Mouse (Mus musculus) CH12.LX (cell line): Measurements from ENCODE around the gene Capg. TPM values are rescaled to one million over a fixed set of nuclear protein-coding genes. Genes with fewer than 3 reads are reported as not detected.
A peak's percentile ranks its signal among the peaks of the same experiment; 100 is the strongest.

Source experiments
- DNase-seq: peaks from one replicate; pipeline ENCODE4 v3.0.0-alpha.2; 2013; ENCODE audit errors: extremely low read depth
- H3K27ac ChIP-seq: 2 replicates; pipeline ENCODE4 v1.5.1; 2012; ENCODE audit warnings: low read depth, mild to moderate bottlenecking, control low read depth, moderate library complexity; ENCODE audit not compliant: insufficient read depth
- H3K27me3 ChIP-seq: replicated peaks from 2 replicates; pipeline ENCODE3; 2012; ENCODE audit warnings: inconsistent platforms
- H3K36me3 ChIP-seq, 2 experiments: replicated peaks in 1 of 2; 2 replicates each; pipeline versions ENCODE3 to v1.6.1; 2012; ENCODE audit warnings: inconsistent platforms in 1 of 2, low read length in 1 of 2, mild to moderate bottlenecking in 1 of 2, mixed read lengths in 1 of 2, moderate library complexity in 1 of 2; ENCODE audit not compliant: control insufficient read depth in 1 of 2, insufficient read depth in 1 of 2
- H3K4me1 ChIP-seq, 2 experiments: 2 replicates each; pipeline ENCODE4 v1.6.1; 2012; ENCODE audit warnings: inconsistent platforms in 1 of 2, moderate library complexity in 1 of 2; ENCODE audit not compliant: insufficient read depth in 2 of 2, control insufficient read depth in 1 of 2
- H3K4me2 ChIP-seq: 2 replicates; pipeline ENCODE4 v1.6.1; 2012; ENCODE audit warnings: low read depth, mild to moderate bottlenecking, control low read depth; ENCODE audit not compliant: poor library complexity, insufficient read depth, severe bottlenecking
- H3K4me3 ChIP-seq, 3 experiments: fragments of 150-350 bp in 1 of 3; sonication (generic) in 1 of 3; replicated peaks in 1 of 3; 2 replicates each; pipeline versions ENCODE3 to v1.5.1; 2011 to 2012; ENCODE audit warnings: low read depth in 2 of 3, low read length in 2 of 3, mild to moderate bottlenecking in 2 of 3, moderate library complexity in 2 of 3, control low read depth in 1 of 3, improper control_type of control experiment in 1 of 3, inconsistent platforms in 1 of 3, mixed read lengths in 1 of 3; ENCODE audit not compliant: poor library complexity in 1 of 3
- H3K79me2 ChIP-seq: replicated peaks from 2 replicates; pipeline ENCODE4 v1.6.1; 2012; ENCODE audit warnings: mild to moderate bottlenecking, moderate library complexity; ENCODE audit not compliant: control insufficient read depth, poor library complexity, insufficient read depth, severe bottlenecking; ENCODE audit errors: extremely low read depth
- H3K9ac ChIP-seq: 2 replicates; pipeline ENCODE4 v1.6.1; 2012; ENCODE audit warnings: low read depth, mild to moderate bottlenecking, control low read depth, moderate library complexity; ENCODE audit not compliant: insufficient read depth
- H3K9me3 ChIP-seq: replicated peaks from 2 replicates; pipeline ENCODE3; 2012; ENCODE audit warnings: low read length, inconsistent platforms, mixed read lengths
- CHD1 ChIP-seq: IDR thresholded peaks from 2 replicates; pipeline ENCODE4 v1.6.1; 2012; ENCODE audit warnings: low read depth, low read length, improper control_type of control experiment, inconsistent platforms
- E2F4 ChIP-seq: IDR thresholded peaks from 2 replicates; pipeline ENCODE4 v1.6.1; 2011; ENCODE audit warnings: low read depth, low read length, improper control_type of control experiment; ENCODE audit not compliant: insufficient replicate concordance
- ELF1 ChIP-seq: IDR thresholded peaks from 2 replicates; pipeline ENCODE4 v1.6.1; 2014; ENCODE audit warnings: low read depth, mild to moderate bottlenecking, inconsistent platforms, low read length, improper control_type of control experiment
- EP300 ChIP-seq: IDR thresholded peaks from 2 replicates; pipeline ENCODE4 v1.6.1; 2011; ENCODE audit warnings: low read length, improper control_type of control experiment
- ETS1 ChIP-seq: conservative IDR thresholded peaks from 2 replicates; pipeline ENCODE4 v1.6.1; 2012; ENCODE audit warnings: low read depth, mild to moderate bottlenecking, inconsistent platforms, low read length, improper control_type of control experiment, moderate library complexity
- IRF4 ChIP-seq: IDR thresholded peaks from 2 replicates; pipeline ENCODE4 v1.6.1; 2014; ENCODE audit warnings: low read depth, mild to moderate bottlenecking, inconsistent platforms, low read length, improper control_type of control experiment
- JUN ChIP-seq: IDR thresholded peaks from 2 replicates; pipeline ENCODE4 v1.6.1; 2011; ENCODE audit warnings: low read depth, mild to moderate bottlenecking, low read length, improper control_type of control experiment, moderate library complexity; ENCODE audit not compliant: insufficient read depth
- JUND ChIP-seq: conservative IDR thresholded peaks from 2 replicates; pipeline ENCODE4 v1.6.1; 2011; ENCODE audit warnings: low read depth, low read length, improper control_type of control experiment
- MAX ChIP-seq: IDR thresholded peaks from 2 replicates; pipeline ENCODE4 v1.6.1; 2011; ENCODE audit warnings: low read length, improper control_type of control experiment
- MAZ ChIP-seq: IDR thresholded peaks from 2 replicates; pipeline ENCODE4 v1.6.1; 2012; ENCODE audit warnings: low read depth, mild to moderate bottlenecking, inconsistent platforms, low read length, improper control_type of control experiment, moderate library complexity
- MXI1 ChIP-seq: IDR thresholded peaks from 2 replicates; pipeline ENCODE4 v1.6.1; 2011; ENCODE audit warnings: mild to moderate bottlenecking, low read depth, low read length, improper control_type of control experiment
- MYC ChIP-seq: IDR thresholded peaks from 2 replicates; pipeline ENCODE4 v1.6.1; 2011; ENCODE audit warnings: low read depth, mild to moderate bottlenecking, improper control_type of control experiment, low read length
- NELFE ChIP-seq: IDR thresholded peaks from 2 replicates; pipeline ENCODE4 v1.6.1; 2011; ENCODE audit warnings: low read depth, low read length, improper control_type of control experiment
- NRF1 ChIP-seq: IDR thresholded peaks from 2 replicates; pipeline ENCODE4 v1.6.1; 2014; ENCODE audit warnings: low read depth, mild to moderate bottlenecking, inconsistent platforms, low read length, improper control_type of control experiment, moderate library complexity
- POLR2AphosphoS2 ChIP-seq: IDR thresholded peaks from 2 replicates; pipeline ENCODE4 v1.6.1; 2011; ENCODE audit warnings: low read depth, low read length, improper control_type of control experiment
- RAD21 ChIP-seq: IDR thresholded peaks from 2 replicates; pipeline ENCODE4 v1.6.1; 2011; ENCODE audit warnings: low read depth, mild to moderate bottlenecking, low read length, improper control_type of control experiment, moderate library complexity
- RCOR1 ChIP-seq: conservative IDR thresholded peaks from 2 replicates; pipeline ENCODE4 v1.6.1; 2012; ENCODE audit warnings: low read depth, mild to moderate bottlenecking, inconsistent platforms, low read length, improper control_type of control experiment
- SIN3A ChIP-seq: IDR thresholded peaks from 2 replicates; pipeline ENCODE4 v1.6.1; 2012; ENCODE audit warnings: low read length, improper control_type of control experiment, inconsistent platforms
- TCF12 ChIP-seq: IDR thresholded peaks from 2 replicates; pipeline ENCODE4 v1.6.1; 2014; ENCODE audit warnings: low read depth, mild to moderate bottlenecking, inconsistent platforms, low read length, improper control_type of control experiment
- UBTF ChIP-seq: IDR thresholded peaks from 2 replicates; pipeline ENCODE4 v1.6.1; 2012; ENCODE audit warnings: low read depth, mild to moderate bottlenecking, inconsistent platforms, low read length, improper control_type of control experiment, moderate library complexity
- ZC3H11A ChIP-seq: IDR thresholded peaks from 2 replicates; pipeline ENCODE4 v1.6.1; 2012; ENCODE audit warnings: low read depth, mild to moderate bottlenecking, inconsistent platforms, low read length, improper control_type of control experiment
- ZKSCAN1 ChIP-seq: IDR thresholded peaks from 2 replicates; pipeline ENCODE4 v1.6.1; 2012; ENCODE audit warnings: low read depth, inconsistent platforms, low read length, improper control_type of control experiment, borderline replicate concordance
- ZMIZ1 ChIP-seq: IDR thresholded peaks from 2 replicates; pipeline ENCODE4 v1.6.1; 2012; ENCODE audit warnings: low read depth, mild to moderate bottlenecking, inconsistent platforms, low read length, improper control_type of control experiment
- dilution Hi-C: fragments of 300-500 bp; cut with MboI; formaldehyde crosslinking; loops from 2 replicates; pipeline ENCODE4 v1.14.3; 2020; ENCODE audit warnings: low sequenced_read_pairs; ENCODE audit not compliant: extremely low pct_unique_long_range_greater_than_20kb, extremely low pct_ligation_motif_present
- in situ Hi-C: fragments of 300-500 bp; cut with MboI; formaldehyde crosslinking; loops from 3 replicates; pipeline ENCODE4 v1.14.3; 2019; ENCODE audit warnings: low sequenced_read_pairs, low pct_ligation_motif_present, low pct_unique_long_range_greater_than_20kb, mixed read lengths
- polyA plus RNA-seq: library from polyadenylated mRNA; unstranded; fragments of >175 nt; gene quantifications from 2 replicates; pipeline ENCODE4 v1.2.1, GENCODE M21; 2012; ENCODE audit warnings: low read depth; ENCODE audit not compliant: insufficient read length
- total RNA-seq, 2 experiments: library from RNA; depleted of rRNA; stranded (reverse); fragments of 300-350 nt in 1 of 2; fragments of >200 nt in 1 of 2; gene quantifications; 2 replicates each; pipeline ENCODE4 v1.2.3; 2012 to 2014

Capg gene
- total and polyA plus RNA-seq, 3 experiments: 175 to 264 (median 196) TPM

GRCm38 (mm10) chr6:72518842-72519241 is 25.3 kb upstream of the Capg start:
- Histone ChIP-seq H3K9ac (no peak overlapping the region), H3K4me3 (no peak overlapping the region), H3K36me3 (peaks cover 0 to 17% of the 10 kb centered on the region in 2 experiments), H3K4me1 (peaks cover 35 to 72% of the 10 kb centered on the region in 2 experiments), H3K27ac (no peak overlapping the region), H3K9me3 (no peaks in the 10 kb centered on the region), H3K4me2 (no peak overlapping the region), H3K79me2 (no peaks in the 10 kb centered on the region), H3K27me3 (no peaks in the 10 kb centered on the region)
- DNase-seq: no peak
- TF ChIP-seq ELF1: no peak
- TF ChIP-seq MAX: no peak
- no peak for TF ChIP-seq ETS1
- TF ChIP-seq JUN: no peak
- no peak for TF ChIP-seq MYC
- no peak for TF ChIP-seq MXI1
- TF ChIP-seq CHD1: no peak
- TF ChIP-seq SIN3A: no peak
- TF ChIP-seq JUND: no peak
- no peak for TF ChIP-seq E2F4
- in situ Hi-C loops: no loop called here
- dilution Hi-C loops: no loop called here

GRCm38 (mm10) chr6:72519303-72519702 is 24.9 kb upstream of the Capg start:
- Histone ChIP-seq H3K4me3 (no peak overlapping the region), H3K27me3 (no peaks in the 10 kb centered on the region), H3K27ac (no peak overlapping the region), H3K9me3 (no peaks in the 10 kb centered on the region), H3K79me2 (no peaks in the 10 kb centered on the region), H3K36me3 (peaks cover 0 to 17% of the 10 kb centered on the region in 2 experiments), H3K9ac (no peak overlapping the region), H3K4me1 (peaks cover 35 to 72% of the 10 kb centered on the region in 2 experiments), H3K4me2 (no peak overlapping the region)
- in situ Hi-C loops: no loop called here
- no peak for DNase-seq
- no peak for TF ChIP-seq ZC3H11A
- TF ChIP-seq MXI1: no peak
- dilution Hi-C loops: no loop called here

GRCm38 (mm10) chr6:72519892-72520663 is 24.1 kb upstream of the Capg start:
- H3K27me3 ChIP-seq: no peaks in the 10 kb centered on the region
- no peak overlapping the region; the same call in 1 of the 2 replicates for H3K4me2 ChIP-seq
- TF ChIP-seq MXI1 (no peak; the same call in 1 of the 2 replicates), SIN3A (no peak), TCF12 (no peak), NRF1 (no peak), CHD1 (no peak), MAZ (peak; percentile 22; the same call in 1 of the 2 replicates), POLR2AphosphoS2 (no peak), RCOR1 (no peak), RAD21 (no peak), ZMIZ1 (no peak), ZKSCAN1 (no peak), JUN (no peak), JUND (no peak), ZC3H11A (no peak), NELFE (no peak), IRF4 (peak; percentile 8; the same call in 1 of the 2 replicates), E2F4 (no peak), UBTF (no peak), EP300 (no peak)

More at GRCm38 (mm10) chr6:72519892-72520663, 24.1 kb upstream of the Capg start:
- no peaks in the 10 kb centered on the region for H3K9me3 ChIP-seq
- peaks cover 0 to 16% of the 10 kb centered on the region in 2 experiments for H3K36me3 ChIP-seq
- H3K27ac ChIP-seq: no peak overlapping the region
- dilution Hi-C loops (no loop called here), in situ Hi-C loops (no loop called here)
- H3K79me2 ChIP-seq: no peaks in the 10 kb centered on the region
- DNase-seq: peak; percentile 41
- no peak overlapping the region for H3K9ac ChIP-seq
- peaks cover 35 to 72% of the 10 kb centered on the region in 2 experiments for H3K4me1 ChIP-seq
- H3K4me3 ChIP-seq: no peak overlapping the region
